Mouse (Mus musculus) heart, embryonic 14.5 days (tissue): Measurements from ENCODE around the gene Ppm1n. TPM values are rescaled to one million over a fixed set of nuclear protein-coding genes. Genes with fewer than 3 reads are reported as not detected.

Source experiments
- ATAC-seq: fragments of 200-750 bp; cut with Nextera tagmentation; 2 replicates; pipeline ENCODE4 v1.8.0; 2017; ENCODE audit warnings: low read depth, moderate TSS enrichment; ENCODE audit not compliant: insufficient number of reproducible peaks, insufficient read depth, low FRiP score
- H3K27ac ChIP-seq, 2 experiments: fragments of 200-500 bp in 1 of 2; fragments of 300-500 bp in 1 of 2; sonication (generic) in 1 of 2; replicated peaks in 1 of 2; 2 replicates each; pipeline ENCODE4 v1.5.1; 2012 to 2014; ENCODE audit warnings: low read depth in 2 of 2, low read length in 2 of 2, control low read depth in 1 of 2, mild to moderate bottlenecking in 1 of 2, mixed read lengths in 1 of 2; ENCODE audit not compliant: control insufficient read depth in 1 of 2, insufficient read depth in 1 of 2
- H3K27me3 ChIP-seq: fragments of 300-500 bp; sonication (generic); 2 replicates; pipeline ENCODE4 v1.6.1; 2014; ENCODE audit warnings: mild to moderate bottlenecking, low read length, control low read depth; ENCODE audit not compliant: control insufficient read depth, insufficient read depth
- H3K36me3 ChIP-seq: fragments of 300-500 bp; sonication (generic); 2 replicates; pipeline ENCODE4 v1.6.1; 2014; ENCODE audit warnings: mild to moderate bottlenecking, control low read depth, low read length, mixed read lengths; ENCODE audit not compliant: control insufficient read depth, insufficient read depth
- H3K4me1 ChIP-seq, 2 experiments: fragments of 200-500 bp in 1 of 2; fragments of 300-500 bp in 1 of 2; sonication (generic) in 1 of 2; 2 replicates each; pipeline ENCODE4 v1.6.1; 2012 to 2014; ENCODE audit warnings: low read length in 2 of 2, control low read depth in 1 of 2, mixed read lengths in 1 of 2; ENCODE audit not compliant: control insufficient read depth in 2 of 2, insufficient read depth in 2 of 2
- H3K4me2 ChIP-seq: fragments of 300-500 bp; sonication (generic); 2 replicates; pipeline ENCODE4 v1.6.1; 2014; ENCODE audit warnings: mild to moderate bottlenecking, low read length
- H3K4me3 ChIP-seq, 2 experiments: fragments of 200-500 bp in 1 of 2; fragments of 300-500 bp in 1 of 2; sonication (generic) in 1 of 2; 2 replicates each; pipeline ENCODE4 v1.5.1; 2012 to 2014; ENCODE audit warnings: low read length in 2 of 2, mild to moderate bottlenecking in 2 of 2, control low read depth in 1 of 2, low read depth in 1 of 2, moderate library complexity in 1 of 2; ENCODE audit not compliant: control insufficient read depth in 1 of 2, insufficient read depth in 1 of 2
- H3K9ac ChIP-seq: fragments of 300-500 bp; sonication (generic); 2 replicates; pipeline ENCODE4 v1.6.1; 2014; ENCODE audit warnings: mild to moderate bottlenecking, low read length
- H3K9me3 ChIP-seq: fragments of 300-500 bp; sonication (generic); 2 replicates; pipeline ENCODE4 v1.6.1; 2016; ENCODE audit warnings: low read length, control low read depth; ENCODE audit not compliant: control insufficient read depth
- WGBS: fragments of 180-500 bp; shearing (Covaris S2); extraction: QIAGEN DNeasy Blood & Tissue Kit; methylation state at CpG from one replicate; pipeline ENCODE4 v1.1.7; 2014; 5-methylcytosine and 5-hydroxymethylcytosine counted together
- polyA plus RNA-seq: library from polyadenylated mRNA; unstranded; fragments of >200 nt; fragmentation: Nextera tagmentation; extraction: Ambion mirVana; gene quantifications from 2 replicates; pipeline ENCODE4 v1.2.1, GENCODE M21; 2014

Gene Ppm1n
- polyA plus RNA-seq, 1 experiment from 2014 or later, result 0.20 TPM

GRCm38 (mm10) chr7:19255395-19255794, 24.5 kb downstream of the Ppm1n start:
- Histone ChIP-seq H3K9me3 (no peaks in the 10 kb centered on the region), H3K27me3 (no peaks in the 10 kb centered on the region), H3K4me1 (no peaks in the 10 kb centered on the region), H3K9ac (no peak overlapping the region), H3K4me3 (no peak overlapping the region), H3K4me2 (no peak overlapping the region), H3K36me3 (peaks cover 58% of the 10 kb centered on the region), H3K27ac (no peak overlapping the region)
- 80% methylated on average over 17 of the region's 17 CpGs for WGBS
- ATAC-seq, result no peak

GRCm38 (mm10) chr7:19253437-19253836, 26.4 kb downstream of the Ppm1n start:
- no peaks in the 10 kb centered on the region for H3K4me1 ChIP-seq
- no peak overlapping the region for H3K4me3 ChIP-seq
- H3K27me3 ChIP-seq, result no peaks in the 10 kb centered on the region
- peaks cover 38% of the 10 kb centered on the region for H3K36me3 ChIP-seq
- H3K9ac ChIP-seq, result no peak overlapping the region
- no peak for ATAC-seq
- 64% methylated on average over 5 of the region's 5 CpGs for WGBS
- H3K27ac ChIP-seq, result no peak overlapping the region
- H3K4me2 ChIP-seq, result no peak overlapping the region
- H3K9me3 ChIP-seq, result no peaks in the 10 kb centered on the region

GRCm38 (mm10) chr7:19252078-19252477, 27.8 kb downstream of the Ppm1n start:
- no peak overlapping the region for H3K4me2 ChIP-seq
- H3K9ac ChIP-seq, result no peak overlapping the region
- H3K4me1 ChIP-seq, result no peaks in the 10 kb centered on the region
- no peak overlapping the region for H3K4me3 ChIP-seq
- WGBS, result 80% methylated on average over 4 of the region's 4 CpGs
- no peak overlapping the region for H3K27ac ChIP-seq
- no peak for ATAC-seq
- H3K27me3 ChIP-seq, result no peaks in the 10 kb centered on the region
- H3K9me3 ChIP-seq, result no peaks in the 10 kb centered on the region
- H3K36me3 ChIP-seq, result peaks cover 28% of the 10 kb centered on the region

GRCm38 (mm10) chr7:19247511-19247910, 32.4 kb downstream of the Ppm1n start:
- no peak overlapping the region for H3K9ac ChIP-seq
- H3K27ac ChIP-seq, result no peak overlapping the region
- H3K36me3 ChIP-seq, result peaks cover 26% of the 10 kb centered on the region
- H3K27me3 ChIP-seq, result no peaks in the 10 kb centered on the region
- WGBS, result 96% methylated on average over 2 of the region's 2 CpGs
- ATAC-seq, result no peak
- no peaks in the 10 kb centered on the region for H3K4me1 ChIP-seq
- H3K9me3 ChIP-seq, result no peaks in the 10 kb centered on the region
- no peak overlapping the region for H3K4me3 ChIP-seq
- no peak overlapping the region for H3K4me2 ChIP-seq

GRCm38 (mm10) chr7:19246855-19247254, 33.0 kb downstream of the Ppm1n start:
- Histone ChIP-seq H3K27me3 (no peaks in the 10 kb centered on the region), H3K4me2 (no peak overlapping the region), H3K4me3 (no peak overlapping the region), H3K36me3 (peaks cover 26% of the 10 kb centered on the region), H3K9me3 (no peaks in the 10 kb centered on the region), H3K9ac (no peak overlapping the region), H3K27ac (no peak overlapping the region), H3K4me1 (no peaks in the 10 kb centered on the region)
- WGBS, result 88% methylated on average over 1 of the region's 1 CpGs
- ATAC-seq, result no peak

- Histone ChIP-seq H3K4me1 (no peaks in the 10 kb centered on the region), H3K36me3 (peaks cover 31% of the 10 kb centered on the region), H3K9me3 (no peaks in the 10 kb centered on the region), H3K27ac (no peak overlapping the region), H3K4me3 (no peak overlapping the region), H3K9ac (no peak overlapping the region), H3K27me3 (no peaks in the 10 kb centered on the region), H3K4me2 (no peak overlapping the region)
- 63% methylated on average over 3 of the region's 3 CpGs for WGBS
- ATAC-seq, result no peak
Measured at GRCm38 (mm10) chr7:19245083-19245482, 34.8 kb downstream of the Ppm1n start.

GRCm38 (mm10) chr7:19243858-19244257, 36.0 kb downstream of the Ppm1n start:
- WGBS, result 70% methylated on average over 5 of the region's 5 CpGs
- no peaks in the 10 kb centered on the region for H3K9me3 ChIP-seq
- no peak overlapping the region for H3K4me2 ChIP-seq
- peaks cover 3 to 11% of the 10 kb centered on the region in 2 experiments; a peak in 3 of 4 replicates for H3K4me1 ChIP-seq
- H3K4me3 ChIP-seq, result no peak overlapping the region
- no peak for ATAC-seq
- H3K27me3 ChIP-seq, result no peaks in the 10 kb centered on the region
- H3K36me3 ChIP-seq, result peaks cover 31% of the 10 kb centered on the region
- no peak overlapping the region for H3K27ac ChIP-seq
- H3K9ac ChIP-seq, result no peak overlapping the region

GRCm38 (mm10) chr7:19242005-19242404, 37.9 kb downstream of the Ppm1n start:
- H3K27me3 ChIP-seq, result no peaks in the 10 kb centered on the region
- H3K4me2 ChIP-seq, result no peak overlapping the region
- no peaks in the 10 kb centered on the region for H3K9me3 ChIP-seq
- 97% methylated on average over 1 of the region's 1 CpGs for WGBS
- peaks cover 6 to 28% of the 10 kb centered on the region in 2 experiments; a peak in 3 of 4 replicates for H3K4me1 ChIP-seq
- ATAC-seq, result no peak
- H3K4me3 ChIP-seq, result no peak overlapping the region
- H3K27ac ChIP-seq, result no peak overlapping the region
- no peak overlapping the region for H3K9ac ChIP-seq
- H3K36me3 ChIP-seq, result peaks cover 27% of the 10 kb centered on the region
